Mouse (Mus musculus) heart, embryonic 15.5 days (tissue): ENCODE results near the gene Nacc2. TPM values are rescaled to one million over a fixed set of nuclear protein-coding genes. Genes with fewer than 3 reads are reported as not detected.

Experiments
- ATAC-seq: fragments of 200-750 bp; cut with Nextera tagmentation; replicated peaks from 2 replicates; pipeline ENCODE4 v1.8.0; 2017; ENCODE audit warnings: low read depth, moderate TSS enrichment; ENCODE audit not compliant: insufficient number of reproducible peaks, insufficient read depth, low FRiP score
- H3K27ac ChIP-seq: fragments of 300-500 bp; sonication (generic); 2 replicates; pipeline ENCODE4 v1.5.1; 2015; ENCODE audit warnings: mild to moderate bottlenecking, inconsistent platforms
- H3K27me3 ChIP-seq: fragments of 300-500 bp; sonication (generic); 2 replicates; pipeline ENCODE4 v1.6.1; 2015; ENCODE audit warnings: inconsistent platforms
- H3K36me3 ChIP-seq: fragments of 300-500 bp; sonication (generic); 2 replicates; pipeline ENCODE4 v1.6.1; 2015; ENCODE audit warnings: mild to moderate bottlenecking, inconsistent platforms
- H3K4me1 ChIP-seq: fragments of 300-500 bp; sonication (generic); replicated peaks from 2 replicates; pipeline ENCODE4 v1.6.1; 2015; ENCODE audit warnings: inconsistent platforms
- H3K4me2 ChIP-seq: fragments of 300-500 bp; sonication (generic); 2 replicates; pipeline ENCODE4 v1.6.1; 2015; ENCODE audit warnings: inconsistent platforms, mild to moderate bottlenecking, moderate library complexity
- H3K4me3 ChIP-seq: fragments of 300-500 bp; sonication (generic); 2 replicates; pipeline ENCODE4 v1.5.1; 2015; ENCODE audit warnings: mild to moderate bottlenecking, inconsistent platforms
- H3K9ac ChIP-seq: fragments of 300-500 bp; sonication (generic); 2 replicates; pipeline ENCODE4 v1.6.1; 2015; ENCODE audit warnings: mild to moderate bottlenecking, inconsistent platforms
- H3K9me3 ChIP-seq: fragments of 300-500 bp; sonication (generic); replicated peaks from 2 replicates; pipeline ENCODE4 v1.6.1; 2016; ENCODE audit warnings: inconsistent platforms
- WGBS: fragments of 180-500 bp; shearing (Covaris S2); methylation state at CpG from one replicate; pipeline ENCODE4 v1.1.7; 2015; ENCODE audit warnings: mixed read lengths; 5-methylcytosine and 5-hydroxymethylcytosine counted together
- polyA plus RNA-seq: library from polyadenylated mRNA; unstranded; fragments of >200 nt; fragmentation: Nextera tagmentation; extraction: Ambion mirVana; gene quantifications from 2 replicates; pipeline ENCODE4 v1.2.1, GENCODE M21; 2015

Gene Nacc2
- polyA plus RNA-seq, 1 experiment from 2014 or later = 5.2 TPM

DNA sequence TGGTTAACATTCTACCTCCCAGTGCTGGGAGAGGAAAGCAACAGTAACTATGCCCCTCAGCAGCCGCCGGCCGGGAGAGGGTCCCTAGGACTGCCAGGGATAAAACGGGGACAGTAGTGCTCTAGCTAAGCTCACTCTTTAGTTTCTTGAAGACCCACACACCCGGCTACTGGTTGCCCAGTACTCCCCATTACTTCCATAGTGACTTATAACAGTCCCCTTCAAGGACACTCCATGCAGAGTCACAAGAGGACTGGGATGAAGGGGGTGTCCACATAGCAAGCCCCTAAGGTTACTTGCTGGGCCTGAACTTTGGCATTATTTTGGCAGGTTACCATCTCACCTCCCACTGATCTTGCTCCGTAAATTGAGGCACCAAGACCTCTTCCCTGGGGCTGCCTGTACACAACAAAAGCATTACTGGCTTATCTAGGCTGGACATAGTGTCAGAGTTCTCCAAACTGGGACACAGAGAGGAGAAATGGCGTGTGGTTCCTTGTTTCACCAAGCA is 16.1 kb upstream of the Nacc2 start:
- ATAC-seq = no peak
- Histone ChIP-seq H3K4me3 (peak overlapping the region; percentile 89), H3K27ac (peak overlapping the region; percentile 97), H3K27me3 (no peaks in the 10 kb centered on the region), H3K4me1 (peaks cover 29% of the 10 kb centered on the region), H3K9me3 (no peaks in the 10 kb centered on the region), H3K9ac (peak overlapping the region; percentile 83), H3K36me3 (0 out of 2 replicates have a peak, but pooled peaks cover 9% of the 10 kb centered on the region), H3K4me2 (peak overlapping the region; percentile 89)
- 53% methylated on average over 7 of the region's 7 CpGs for WGBS

DNA sequence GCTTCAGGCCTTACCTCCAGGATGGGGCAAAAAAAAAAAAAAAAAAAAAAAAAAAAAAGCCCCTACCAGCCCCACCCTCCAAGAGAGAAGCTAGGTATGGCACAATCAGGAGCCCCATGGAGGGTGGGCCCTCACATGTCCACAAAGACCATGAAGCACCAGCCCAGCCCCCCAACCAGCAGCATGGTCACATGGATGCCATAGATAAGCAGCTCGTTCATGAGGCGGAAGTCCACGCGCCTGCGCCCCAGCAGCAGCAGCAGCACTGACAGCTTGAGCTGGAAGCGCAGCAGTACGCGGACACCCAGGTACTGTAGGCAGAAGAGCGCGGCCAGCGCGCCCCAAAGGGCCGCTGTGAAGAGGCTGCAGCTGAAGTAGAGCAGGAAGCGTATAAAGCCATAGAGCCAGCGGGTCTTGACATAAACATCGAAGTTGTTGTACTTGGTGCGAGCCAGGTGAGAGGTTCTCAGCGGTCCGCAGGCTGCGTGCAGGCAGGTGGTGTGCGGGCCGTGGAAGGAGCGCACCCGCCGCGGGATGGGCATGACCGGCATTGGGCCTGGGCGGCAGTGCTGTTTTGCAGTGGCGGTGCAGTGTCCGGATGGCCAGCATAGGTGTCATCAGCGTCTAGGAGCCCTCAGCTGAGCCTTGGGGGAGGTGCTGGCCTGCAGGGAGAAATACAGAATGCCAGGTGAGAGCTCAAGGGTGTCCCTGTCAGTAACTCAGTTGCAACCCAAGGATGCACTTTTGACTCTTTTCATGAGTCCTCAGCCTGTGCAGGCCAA is 15.4 kb upstream of the Nacc2 start:
- H3K4me3 ChIP-seq = peak overlapping the region; percentile 89
- H3K9me3 ChIP-seq = no peaks in the 10 kb centered on the region
- H3K27ac ChIP-seq = 0 out of 2 replicates have a peak overlapping the region, but pooled peaks have one; percentile 97
- H3K36me3 ChIP-seq = 0 out of 2 replicates have a peak, but pooled peaks cover 9% of the 10 kb centered on the region
- no peak for ATAC-seq
- WGBS = 63% methylated on average over 31 of the region's 31 CpGs
- peak overlapping the region; percentile 89 for H3K4me2 ChIP-seq
- no peaks in the 10 kb centered on the region for H3K27me3 ChIP-seq
- H3K4me1 ChIP-seq = peaks cover 34% of the 10 kb centered on the region
- peak overlapping the region; percentile 83; the same call in 1 of the 2 replicates for H3K9ac ChIP-seq

DNA sequence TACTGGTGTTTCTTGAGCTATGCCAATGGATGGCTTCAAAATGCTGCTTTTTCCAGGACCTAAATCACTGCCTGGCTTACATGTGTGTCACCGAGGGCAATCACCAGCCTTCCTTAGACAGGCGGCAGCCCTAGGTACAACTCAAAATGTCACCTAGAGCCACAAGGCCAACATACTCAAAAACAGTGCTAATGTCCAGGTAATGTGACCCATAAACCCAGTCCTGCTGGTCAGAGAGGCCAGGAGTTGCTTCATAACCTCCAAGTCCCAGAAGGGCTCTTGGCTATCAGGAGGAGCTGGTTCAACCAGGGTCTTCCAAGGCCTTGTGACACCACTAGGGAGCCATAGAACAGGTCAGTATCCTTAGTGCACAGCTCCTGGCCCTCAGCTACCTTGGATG is 11.6 kb upstream of the Nacc2 start:
- Histone ChIP-seq H3K9ac (no peak overlapping the region), H3K9me3 (no peaks in the 10 kb centered on the region), H3K27me3 (no peaks in the 10 kb centered on the region), H3K27ac (no peak overlapping the region), H3K4me3 (no peak overlapping the region), H3K4me1 (peaks cover 39% of the 10 kb centered on the region), H3K36me3 (0 out of 2 replicates have a peak, but pooled peaks cover 9% of the 10 kb centered on the region), H3K4me2 (no peak overlapping the region)
- no peak for ATAC-seq
- 99% methylated on average over 2 of the region's 2 CpGs for WGBS

DNA sequence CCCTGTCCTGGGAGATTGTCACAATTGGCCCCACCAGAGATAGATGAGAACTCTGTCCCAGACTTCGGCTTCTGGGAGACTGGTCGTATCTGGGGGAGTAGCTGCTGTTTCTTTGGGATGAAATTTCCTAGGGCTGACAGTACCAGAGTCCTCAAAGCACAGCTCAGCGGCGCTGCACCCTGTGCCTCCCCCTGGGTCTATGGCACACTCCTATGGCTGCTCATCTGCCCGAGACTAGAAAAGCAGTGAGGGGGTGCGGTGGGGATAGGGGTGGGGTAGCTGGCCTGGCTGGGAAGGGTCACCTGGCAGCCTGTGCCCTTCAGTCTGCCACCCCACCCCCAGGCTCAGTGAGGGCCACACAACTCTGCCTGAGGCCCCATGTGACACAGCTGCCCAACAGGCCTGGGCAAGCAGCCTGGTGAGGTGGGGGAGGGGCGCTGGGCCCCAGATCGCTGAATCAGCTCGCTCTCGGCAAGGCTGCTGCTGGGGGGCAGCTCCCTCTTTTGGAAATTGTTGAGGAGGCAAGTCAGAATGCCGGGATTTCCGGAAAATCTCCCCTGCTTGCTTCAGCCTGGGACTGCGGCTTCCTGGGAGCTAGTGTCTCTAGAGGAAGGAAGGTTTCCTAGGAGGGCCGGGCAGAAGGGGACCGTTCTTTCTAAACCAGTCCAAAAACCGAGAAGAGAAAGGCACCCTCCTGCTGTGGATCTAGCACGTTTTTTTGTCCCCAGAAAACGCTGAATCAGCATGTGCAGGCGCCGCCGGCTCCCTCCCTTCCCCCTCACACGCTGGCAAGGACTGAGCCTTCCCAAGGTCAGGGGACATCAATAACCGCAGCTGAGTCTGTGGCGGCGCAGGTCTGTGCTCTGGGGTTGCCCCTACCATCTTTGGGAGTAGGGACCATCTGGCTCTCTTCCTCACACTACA is 9.9 kb upstream of the Nacc2 start:
- Histone ChIP-seq H3K27me3 (no peaks in the 10 kb centered on the region), H3K4me1 (peaks cover 23% of the 10 kb centered on the region), H3K4me2 (peak overlapping the region; percentile 66), H3K4me3 (peak overlapping the region; percentile 39), H3K27ac (peak overlapping the region; percentile 89), H3K9ac (peak overlapping the region; percentile 53), H3K36me3 (0 out of 2 replicates have a peak, but pooled peaks cover 9% of the 10 kb centered on the region), H3K9me3 (no peaks in the 10 kb centered on the region)
- ATAC-seq = peak; percentile 77
- WGBS = 5% methylated on average over 25 of the region's 25 CpGs

DNA sequence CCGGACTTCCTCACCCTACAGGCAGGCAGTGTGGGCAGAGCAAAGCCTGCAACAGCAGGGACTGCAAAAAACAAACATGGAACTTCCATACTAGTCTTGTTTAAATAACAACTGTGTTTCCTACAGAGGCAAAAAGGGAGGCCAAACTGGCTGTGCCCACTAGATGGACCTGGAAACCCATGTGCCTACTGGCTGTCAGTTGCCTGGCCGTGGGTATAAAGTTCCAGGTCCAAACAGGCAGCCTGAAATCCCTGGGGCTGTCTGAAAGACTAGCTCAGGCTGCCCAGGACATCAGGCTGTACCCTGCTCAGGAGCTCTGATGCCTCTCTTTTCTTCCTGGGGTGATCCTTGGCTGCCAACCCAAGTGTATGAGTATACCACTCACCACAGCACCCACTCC is 8.3 kb upstream of the Nacc2 start:
- peaks cover 20% of the 10 kb centered on the region for H3K4me1 ChIP-seq
- H3K27me3 ChIP-seq = no peaks in the 10 kb centered on the region
- no peaks in the 10 kb centered on the region for H3K9me3 ChIP-seq
- no peak for ATAC-seq
- H3K4me3 ChIP-seq = no peak overlapping the region
- H3K36me3 ChIP-seq = 0 out of 2 replicates have a peak, but pooled peaks cover 4% of the 10 kb centered on the region
- no peak overlapping the region for H3K4me2 ChIP-seq
- H3K9ac ChIP-seq = no peak overlapping the region
- H3K27ac ChIP-seq = no peak overlapping the region
- 83% methylated on average over 2 of the region's 2 CpGs for WGBS

DNA sequence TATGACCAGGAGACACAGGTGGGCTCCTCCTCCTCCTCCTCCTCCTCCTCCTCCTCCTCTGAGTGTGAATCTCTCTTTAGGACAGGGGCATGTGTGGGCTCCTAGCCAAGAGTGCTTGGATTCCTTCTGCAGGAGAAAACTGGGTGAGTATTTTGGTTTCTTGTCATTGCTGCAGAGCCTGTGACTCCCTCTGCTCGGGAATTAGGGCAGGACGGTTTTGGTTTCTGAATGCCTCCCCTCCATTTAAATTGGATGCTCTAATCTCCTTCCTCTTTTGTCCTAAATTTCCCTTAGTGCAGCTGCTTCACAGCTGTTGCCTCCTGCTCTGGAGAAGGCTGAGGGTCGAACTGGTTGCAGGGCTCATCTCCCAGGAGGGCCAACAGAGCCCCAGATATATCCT is 6.9 kb upstream of the Nacc2 start:
- no peak overlapping the region for H3K4me3 ChIP-seq
- peaks cover 20% of the 10 kb centered on the region for H3K4me1 ChIP-seq
- H3K9ac ChIP-seq = no peak overlapping the region
- no peak overlapping the region for H3K27ac ChIP-seq
- no peaks in the 10 kb centered on the region for H3K36me3 ChIP-seq
- H3K27me3 ChIP-seq = no peaks in the 10 kb centered on the region
- ATAC-seq = no peak
- 57% methylated on average over 3 of the region's 3 CpGs for WGBS
- no peak overlapping the region for H3K4me2 ChIP-seq
- no peaks in the 10 kb centered on the region for H3K9me3 ChIP-seq

DNA sequence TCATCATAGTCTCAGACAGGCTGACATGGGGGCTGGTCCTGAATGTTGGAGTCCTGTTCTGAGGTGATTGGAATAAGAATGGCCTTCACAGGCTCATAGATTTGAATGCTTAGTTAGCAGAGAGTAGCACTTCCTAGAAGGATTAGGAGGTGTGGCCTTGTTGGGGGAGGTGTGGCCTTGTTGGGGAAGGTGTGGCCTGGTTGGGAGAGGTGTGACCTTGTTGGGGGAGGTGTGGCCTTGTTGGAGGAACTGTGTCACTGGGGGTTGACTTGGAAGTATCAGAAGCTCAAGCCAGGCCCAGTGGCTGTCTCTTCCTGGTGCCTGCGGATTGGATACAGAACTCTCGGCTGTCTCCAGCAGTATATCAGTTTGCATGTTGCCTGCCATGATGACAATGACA is 6.3 kb upstream of the Nacc2 start:
- Histone ChIP-seq H3K9ac (no peak overlapping the region), H3K9me3 (no peaks in the 10 kb centered on the region), H3K4me2 (no peak overlapping the region), H3K27ac (no peak overlapping the region), H3K4me3 (no peak overlapping the region), H3K27me3 (no peaks in the 10 kb centered on the region), H3K36me3 (no peaks in the 10 kb centered on the region), H3K4me1 (peaks cover 20% of the 10 kb centered on the region)
- ATAC-seq = no peak
- WGBS = 91% methylated on average over 2 of the region's 2 CpGs

DNA sequence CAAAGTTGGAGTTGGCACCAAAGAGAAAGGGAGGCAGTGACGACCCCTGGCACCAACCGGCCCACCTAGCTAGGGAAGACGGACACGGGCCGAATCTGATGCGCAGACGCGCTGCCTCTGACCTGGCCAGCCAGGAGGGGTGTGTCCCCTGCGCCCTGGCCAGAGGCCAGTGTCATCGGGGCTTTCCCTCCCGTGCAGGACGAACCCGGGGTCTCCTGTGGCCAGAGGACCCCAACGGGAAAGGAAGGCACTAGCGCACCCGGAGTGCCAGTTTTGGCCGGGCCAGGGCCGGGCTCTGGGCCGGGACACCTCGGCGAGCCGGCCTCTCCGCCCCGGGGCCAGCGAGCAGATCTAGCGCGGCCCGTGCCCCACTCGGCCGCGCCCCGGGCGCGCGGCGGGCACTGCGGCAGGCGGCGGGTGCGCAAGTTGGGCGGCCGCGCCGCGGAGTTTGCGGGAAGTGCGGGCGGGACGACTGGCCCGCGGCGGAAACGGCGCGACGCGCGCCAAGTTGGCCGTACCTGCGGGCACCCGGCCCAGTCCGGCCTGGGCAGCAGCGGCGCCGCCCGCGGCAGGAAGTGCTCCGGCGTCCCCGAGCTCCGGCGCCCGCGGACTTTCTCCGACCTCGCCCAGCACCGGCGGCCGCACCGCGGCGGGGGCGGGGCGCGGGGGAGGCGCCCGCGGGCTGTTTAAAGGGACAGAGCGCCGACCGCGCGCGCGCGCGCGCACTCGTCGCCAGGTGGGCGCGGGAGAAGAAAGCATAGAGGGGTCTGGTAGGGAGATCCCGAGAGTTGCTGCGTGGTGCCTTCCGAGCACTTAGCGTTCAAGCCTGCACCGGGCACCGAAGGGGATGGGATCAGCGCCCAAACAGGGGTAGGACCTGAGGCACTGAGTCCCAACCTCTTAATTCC is 595 bp downstream of the Nacc2 start:
- peaks cover 8% of the 10 kb centered on the region for H3K27me3 ChIP-seq
- H3K36me3 ChIP-seq = no peaks in the 10 kb centered on the region
- peak overlapping the region; percentile 35 for H3K27ac ChIP-seq
- ATAC-seq = peak; percentile 69
- under 1% methylated on average over 104 of the region's 109 CpGs for WGBS
- H3K4me3 ChIP-seq = peak overlapping the region; percentile 65
- H3K9ac ChIP-seq = peak overlapping the region; percentile 79
- peaks cover 44% of the 10 kb centered on the region for H3K4me1 ChIP-seq
- peak overlapping the region; percentile 95 for H3K4me2 ChIP-seq
- H3K9me3 ChIP-seq = no peaks in the 10 kb centered on the region

DNA sequence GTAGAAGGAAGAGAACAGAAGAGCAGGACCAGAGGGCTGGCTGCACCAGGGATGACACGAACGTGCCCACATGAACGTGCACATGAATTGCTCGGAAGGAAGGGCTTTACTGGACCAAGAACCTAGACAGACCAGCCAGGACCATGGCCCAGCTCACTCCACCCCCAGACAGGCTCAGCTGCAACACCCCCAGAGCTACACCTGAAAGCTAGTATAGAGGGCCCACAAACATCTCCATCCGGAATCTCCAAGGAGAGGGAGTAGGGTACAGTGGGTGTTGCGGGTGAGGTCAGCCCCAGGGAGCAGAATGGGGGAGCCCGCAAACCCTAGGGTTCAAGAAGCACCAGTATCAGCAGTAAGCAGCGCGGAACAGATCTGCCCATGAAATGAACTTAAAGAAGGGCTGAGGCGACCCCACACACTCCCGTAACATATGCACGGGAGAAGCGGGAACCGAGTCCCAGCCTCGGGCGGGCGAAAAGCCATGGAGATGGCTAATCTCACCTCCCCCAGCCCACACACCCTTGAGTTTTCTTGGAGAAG is 1.4 kb downstream of the Nacc2 start:
- WGBS = 30% methylated on average over 17 of the region's 17 CpGs
- peaks cover 52% of the 10 kb centered on the region for H3K4me1 ChIP-seq
- no peak for ATAC-seq
- peak overlapping the region; percentile 95 for H3K4me2 ChIP-seq
- no peak overlapping the region for H3K27ac ChIP-seq
- H3K9ac ChIP-seq = peak overlapping the region; percentile 79
- H3K4me3 ChIP-seq = peak overlapping the region; percentile 65
- peaks cover 8% of the 10 kb centered on the region for H3K27me3 ChIP-seq
- H3K36me3 ChIP-seq = no peaks in the 10 kb centered on the region
- no peaks in the 10 kb centered on the region for H3K9me3 ChIP-seq

DNA sequence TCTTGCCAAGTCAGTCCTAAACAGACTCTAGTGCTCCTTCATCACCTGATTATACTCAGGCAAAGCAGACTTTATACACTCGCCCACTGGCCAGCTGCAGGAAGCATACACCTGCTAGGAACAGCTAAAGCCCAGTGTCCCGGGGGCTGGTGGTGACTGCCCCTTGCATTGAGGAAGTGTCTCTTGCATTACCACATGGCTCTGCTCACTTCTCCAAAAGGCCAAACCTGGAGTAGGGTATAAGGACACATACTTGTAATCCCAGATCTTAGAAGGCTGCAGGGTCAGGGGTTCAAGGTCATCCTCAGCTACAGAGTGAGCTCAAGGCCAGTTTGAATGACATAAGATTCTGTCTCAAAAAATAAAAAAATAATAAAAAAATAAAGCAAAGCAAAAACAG is 3.4 kb downstream of the Nacc2 start:
- Histone ChIP-seq H3K9ac (no peak overlapping the region), H3K27me3 (peaks cover 8% of the 10 kb centered on the region), H3K4me2 (no peak overlapping the region), H3K4me3 (no peak overlapping the region), H3K27ac (peak overlapping the region; percentile 78; the same call in 1 of the 2 replicates), H3K4me1 (peaks cover 62% of the 10 kb centered on the region), H3K36me3 (no peaks in the 10 kb centered on the region), H3K9me3 (no peaks in the 10 kb centered on the region)
- WGBS = 41% methylated on average over 2 of the region's 2 CpGs
- no peak for ATAC-seq
